Mouse (Mus musculus) liver, postnatal 0 days (tissue): ENCODE results near the gene Syt2.

ENCODE experiments used
- CTCF ChIP-seq: sonication (generic); IDR thresholded peaks from 2 replicates; pipeline ENCODE4 v1.5.1; 2016; ENCODE audit warnings: antibody characterized with exemption, low read depth
- EP300 ChIP-seq: IDR thresholded peaks from 2 replicates; pipeline ENCODE4 v1.6.1; 2016; ENCODE audit warnings: antibody characterized with exemption, low read depth, mild to moderate bottlenecking

- no peak for TF ChIP-seq EP300
- no peak for TF ChIP-seq CTCF
These were observed 7.0 kb upstream of the Syt2 start for GRCm38 (mm10) chr1:134639460-134639859.
